Mouse (Mus musculus) MN1 (cell line): Measurements from ENCODE around the gene Myt1l.

Experiments used
- DNase-seq: peaks from one replicate; pipeline ENCODE4 v3.0.0-alpha.2; 2016; ENCODE audit warnings: low spot score

The Myt1l gene

GRCm38 (mm10) chr12:29916139-29916538, 388.0 kb downstream of the Myt1l start:
- no peak for DNase-seq

DNA sequence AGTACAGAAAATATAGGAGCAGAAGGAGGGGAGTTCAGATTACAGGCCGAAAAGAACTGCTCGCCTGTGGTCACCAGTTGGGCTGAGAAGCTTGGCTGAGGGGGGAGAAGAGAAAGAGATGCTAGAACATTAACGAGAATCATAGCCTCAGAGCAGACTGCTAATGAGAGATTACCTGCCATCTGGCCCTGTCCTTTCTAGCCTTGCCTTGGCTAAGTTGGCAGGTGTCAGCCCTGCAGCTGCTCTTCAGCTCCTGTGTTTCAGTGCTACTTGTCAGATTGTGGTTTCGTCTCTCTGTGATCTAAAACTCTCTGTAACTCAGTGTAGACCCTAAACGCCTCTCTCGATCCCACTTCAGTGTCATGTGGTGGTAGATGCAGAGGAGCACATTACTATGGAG, 388.6 kb downstream of the Myt1l start:
- no peak for DNase-seq

DNA sequence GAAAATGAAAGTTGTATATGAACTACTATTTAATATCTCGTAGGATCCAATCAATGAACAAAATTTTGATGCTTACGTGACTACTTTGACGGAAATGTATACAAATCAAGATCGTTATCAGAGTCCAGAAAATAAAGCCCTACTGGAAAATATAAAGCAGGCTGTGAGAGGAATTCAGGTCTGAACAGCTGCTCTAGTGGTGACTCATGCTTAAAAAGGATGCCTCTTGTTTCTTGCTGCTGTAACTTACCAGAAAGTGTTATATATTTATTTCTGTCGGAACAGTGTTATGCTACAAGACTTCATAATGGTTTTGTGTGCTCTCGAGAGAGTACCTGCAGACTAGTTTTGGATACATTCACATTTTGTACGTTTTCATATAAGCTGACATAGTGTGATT, 392.1 kb downstream of the Myt1l start:
- no peak for DNase-seq

DNA sequence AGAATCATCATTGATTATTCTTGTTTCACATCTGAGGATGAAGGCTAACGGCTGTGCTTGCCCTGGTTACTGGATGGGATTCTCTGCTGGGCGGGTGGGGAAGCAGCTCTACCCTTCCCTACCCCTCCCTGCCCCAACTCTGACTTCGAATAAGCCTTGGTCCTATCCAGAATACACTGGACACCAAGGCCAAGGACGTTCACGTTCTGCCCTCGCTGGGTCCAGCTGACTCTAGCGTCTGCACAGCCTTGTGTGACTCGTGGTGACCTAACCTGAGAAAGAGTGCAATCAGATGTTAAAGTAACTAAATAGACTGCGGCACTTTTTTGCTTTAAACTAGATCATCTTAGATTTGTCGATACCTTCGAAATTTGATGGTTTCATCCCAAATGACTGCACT, 393.3 kb downstream of the Myt1l start:
- no peak for DNase-seq

DNA sequence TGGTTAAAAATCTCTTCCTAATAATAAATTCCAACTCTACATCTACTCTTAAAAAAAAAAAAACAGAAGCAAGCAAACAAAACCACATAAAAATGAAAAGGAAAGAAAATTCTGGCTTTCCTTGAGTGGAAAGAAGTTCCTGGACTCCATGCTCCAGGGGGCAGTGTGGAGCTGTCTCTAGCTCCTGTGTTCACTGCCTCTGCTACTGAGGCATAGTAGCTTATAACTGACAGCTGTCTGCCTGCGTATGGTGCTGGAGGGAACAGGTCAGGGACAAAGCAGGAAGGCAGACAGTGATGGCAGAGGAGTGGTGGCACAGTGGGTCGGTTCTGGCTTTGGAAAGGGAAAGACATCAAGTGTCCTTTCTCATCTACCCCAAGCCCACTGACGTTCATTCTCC, 398.7 kb downstream of the Myt1l start:
- peak; percentile 60 for DNase-seq

- no peak for DNase-seq
These were observed 402.4 kb downstream of the Myt1l start for GRCm38 (mm10) chr12:29930591-29930990.

DNA sequence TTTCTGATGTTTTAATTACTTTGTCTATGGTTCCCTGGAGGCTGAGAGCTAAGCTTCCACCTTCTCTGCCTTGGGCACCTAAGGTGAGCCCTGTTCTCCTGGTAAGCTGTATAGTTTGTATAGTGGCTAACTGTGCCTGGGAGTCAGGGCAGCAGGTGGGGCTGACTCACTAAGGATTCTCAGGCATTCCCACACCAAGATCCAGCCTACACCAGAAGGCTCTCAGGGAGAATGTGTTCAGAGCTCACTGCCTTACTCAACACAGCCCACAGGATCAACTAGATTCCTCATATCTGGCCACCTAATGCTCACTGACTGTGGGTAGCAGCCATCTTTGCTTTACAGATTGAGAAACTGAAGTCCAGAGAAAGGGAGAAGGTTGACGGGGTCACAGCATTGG, 404.8 kb downstream of the Myt1l start:
- no peak for DNase-seq

DNA sequence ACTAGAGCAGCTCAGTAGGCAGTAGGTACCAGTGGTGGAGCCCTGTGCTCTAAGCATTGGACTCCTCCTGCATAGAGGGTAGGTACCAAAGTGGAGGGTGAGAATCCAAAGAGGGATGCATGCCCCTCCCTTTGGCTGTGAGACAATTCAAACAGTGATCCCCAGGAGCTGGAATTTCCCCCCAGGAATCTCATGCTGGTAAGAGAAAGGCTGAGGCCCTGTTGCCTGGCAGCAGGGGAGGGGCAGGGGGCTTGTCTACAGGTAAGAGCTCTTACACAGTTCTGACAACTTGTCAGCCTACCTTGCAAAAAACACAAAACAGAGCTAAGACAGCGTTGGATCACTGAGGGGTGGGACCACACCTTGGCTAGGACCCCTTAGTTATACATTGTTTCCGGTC, 405.3 kb downstream of the Myt1l start:
- no peak for DNase-seq

GRCm38 (mm10) chr12:29934120-29934581, 406.0 kb downstream of the Myt1l start:
- DNase-seq: peak; percentile 23

GRCm38 (mm10) chr12:29937308-29937707, 409.1 kb downstream of the Myt1l start, which contains the start of gene Pxdn:
Gene Pxdn (plus strand): TSS chr12:29937608.
- no peak for DNase-seq

- peak; percentile 78 for DNase-seq
These were observed 409.7 kb downstream of the Myt1l start for GRCm38 (mm10) chr12:29937851-29938375.

DNA sequence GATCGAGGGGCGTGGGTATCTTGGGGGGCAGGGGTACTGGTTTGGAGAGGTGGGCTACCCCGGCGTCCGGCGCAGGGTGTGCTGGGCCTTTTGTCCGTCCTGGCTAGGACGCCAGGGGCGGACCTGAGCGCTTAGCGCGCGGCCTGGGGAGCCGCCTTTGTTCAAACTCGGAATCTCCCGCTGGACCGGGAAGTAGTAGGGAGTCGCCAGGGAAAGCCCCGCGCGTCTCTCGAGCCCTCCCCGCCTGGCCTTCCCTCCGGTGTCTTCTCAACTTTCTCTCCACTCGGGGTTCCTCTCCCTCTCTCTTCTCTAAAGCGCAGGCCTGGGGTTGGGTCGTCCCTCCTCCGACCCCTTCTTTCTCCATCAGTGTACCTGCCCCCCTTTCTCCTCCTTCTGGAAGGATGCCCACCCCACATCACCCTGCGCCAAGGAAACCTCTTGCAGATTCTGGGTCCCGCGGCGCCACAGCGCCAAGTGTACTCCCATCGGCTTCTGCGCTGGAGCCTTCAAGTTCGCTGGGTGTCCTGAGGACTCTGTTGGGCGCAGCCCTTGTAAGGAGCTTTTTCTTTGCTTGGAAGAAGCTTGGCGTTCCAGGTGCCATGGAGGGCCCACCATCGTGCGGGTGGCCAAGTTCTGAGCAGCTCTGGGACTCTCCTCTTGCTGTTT, 410.3 kb downstream of the Myt1l start:
- DNase-seq: peak; percentile 72

DNA sequence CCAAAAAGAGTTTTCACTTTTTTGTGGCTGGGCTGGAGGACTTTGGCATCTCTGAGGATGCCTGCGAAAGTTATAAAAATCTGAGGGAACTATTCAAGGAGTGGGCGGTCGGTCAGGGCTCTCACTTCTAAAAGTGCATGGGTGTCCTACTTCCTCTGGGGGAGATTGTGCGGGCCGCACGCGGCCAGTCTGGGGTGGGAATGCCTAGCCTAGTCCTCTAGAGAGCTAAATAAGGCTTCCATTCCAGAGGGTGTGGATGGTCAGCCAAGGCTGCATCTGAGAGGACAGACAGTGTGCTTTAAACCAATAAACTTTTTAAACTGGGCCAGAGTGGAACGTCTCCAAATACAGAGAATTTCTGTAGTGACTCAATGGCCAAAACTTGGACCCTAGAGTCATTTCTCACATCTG, 411.1 kb downstream of the Myt1l start:
- DNase-seq: no peak

DNA sequence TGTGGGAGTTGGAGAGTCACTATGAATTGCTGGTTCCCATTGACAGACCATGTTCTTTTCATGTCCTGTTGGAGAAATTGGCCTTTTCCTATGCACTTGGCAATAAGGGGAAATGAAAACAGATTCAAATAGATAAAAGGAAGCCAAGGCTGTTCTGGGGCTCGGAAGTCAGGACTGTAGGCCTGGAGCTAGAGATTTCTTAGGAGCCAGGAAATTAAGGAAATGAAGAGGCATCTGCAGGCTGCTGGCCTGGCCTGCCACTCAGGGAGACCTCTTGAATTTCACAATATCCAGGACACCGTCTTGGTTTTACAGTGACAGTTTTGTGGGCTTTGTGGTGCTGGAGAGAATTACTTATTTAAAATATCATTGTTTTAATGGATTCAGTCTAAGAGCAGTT, 414.3 kb downstream of the Myt1l start:
- peak; percentile 48 for DNase-seq

DNA sequence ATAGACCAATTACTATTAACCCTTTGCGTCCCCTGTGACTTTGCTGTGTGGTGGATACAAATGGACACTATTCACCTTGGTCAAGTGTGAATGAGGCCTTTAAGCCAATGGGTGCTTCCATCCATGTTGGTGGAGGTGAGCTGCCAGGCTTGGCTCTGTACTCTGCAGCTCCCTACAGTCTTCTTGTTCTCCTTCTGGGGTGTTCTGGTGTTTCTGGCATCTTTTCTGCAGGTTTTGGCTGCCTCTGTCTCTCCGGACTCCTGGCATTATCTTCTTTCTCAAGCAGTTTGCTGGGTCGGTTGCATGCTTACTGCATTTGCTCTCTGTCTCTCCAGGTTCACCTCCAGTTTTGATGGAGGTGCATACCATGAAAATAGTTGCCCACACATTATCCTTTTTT, 416.5 kb downstream of the Myt1l start:
- DNase-seq: no peak

DNA sequence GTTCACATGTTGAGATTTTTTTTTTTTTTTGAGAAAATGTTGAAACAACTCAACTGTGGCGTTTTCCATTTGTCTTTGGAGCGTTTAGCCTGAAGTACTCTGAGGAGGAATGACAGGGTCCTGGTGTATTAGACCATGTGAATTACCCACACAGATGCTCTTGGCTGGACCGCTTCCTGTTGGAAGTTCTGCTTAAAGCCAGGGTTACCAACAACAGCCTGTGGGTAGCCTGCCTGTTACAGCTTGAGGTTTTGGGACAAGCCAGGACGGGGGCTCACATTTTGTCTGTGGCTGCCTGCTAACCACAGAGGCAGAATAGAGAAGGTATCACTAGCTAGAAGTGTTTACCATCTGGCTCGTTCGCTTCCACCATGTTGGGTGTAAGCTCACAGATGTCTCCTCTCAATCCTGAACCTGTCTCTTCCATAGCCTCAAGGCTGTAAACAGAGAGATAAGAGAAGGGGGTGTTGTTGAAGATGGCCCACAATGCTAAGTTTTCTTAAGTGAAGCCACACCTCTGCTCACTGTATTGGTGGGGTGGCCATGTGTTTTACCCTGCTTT, 417.1 kb downstream of the Myt1l start:
- DNase-seq: no peak

GRCm38 (mm10) chr12:29951043-29951442, 422.9 kb downstream of the Myt1l start:
- DNase-seq: no peak

DNA sequence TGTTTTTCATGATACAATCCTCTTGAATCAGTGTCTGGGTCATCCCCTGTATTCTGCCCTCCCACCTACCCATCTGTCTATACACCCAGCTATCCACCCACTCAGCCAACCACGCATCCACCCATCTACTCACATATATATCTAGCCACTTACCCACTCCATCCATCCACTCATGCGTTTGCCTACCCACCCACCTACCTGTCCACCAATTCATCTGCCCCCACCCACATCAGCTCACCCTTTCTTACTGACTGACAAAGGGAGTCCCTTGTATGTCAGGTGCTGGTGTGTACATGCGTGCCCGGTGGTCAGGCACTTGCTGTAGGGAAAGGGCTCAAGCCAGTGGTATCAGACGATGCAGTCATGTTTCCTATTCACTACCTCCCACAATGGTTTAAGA, 423.3 kb downstream of the Myt1l start:
- DNase-seq: no peak

- peak; percentile 70 for DNase-seq
These were observed 423.9 kb downstream of the Myt1l start for GRCm38 (mm10) chr12:29952102-29952501.

DNA sequence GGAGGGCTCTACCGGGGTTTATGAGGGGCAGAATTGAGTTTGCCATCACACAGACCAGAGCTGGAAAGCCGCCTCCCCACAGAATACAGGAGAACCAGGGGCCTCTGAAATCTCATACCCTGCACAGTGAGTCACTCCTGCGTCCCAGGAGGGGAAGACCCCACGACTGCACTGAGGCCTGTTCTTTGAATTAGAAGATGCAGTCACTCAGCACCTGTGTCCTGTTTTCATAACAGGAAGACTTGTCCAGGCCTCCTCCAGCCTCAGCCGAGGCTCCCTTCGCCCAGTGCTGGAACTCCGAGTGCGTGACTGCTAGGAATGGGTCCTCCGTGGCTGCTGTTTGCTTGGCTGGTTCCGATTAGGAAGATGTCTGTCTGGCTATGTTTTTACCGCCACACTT, 425.8 kb downstream of the Myt1l start:
- peak; percentile 34 for DNase-seq

DNA sequence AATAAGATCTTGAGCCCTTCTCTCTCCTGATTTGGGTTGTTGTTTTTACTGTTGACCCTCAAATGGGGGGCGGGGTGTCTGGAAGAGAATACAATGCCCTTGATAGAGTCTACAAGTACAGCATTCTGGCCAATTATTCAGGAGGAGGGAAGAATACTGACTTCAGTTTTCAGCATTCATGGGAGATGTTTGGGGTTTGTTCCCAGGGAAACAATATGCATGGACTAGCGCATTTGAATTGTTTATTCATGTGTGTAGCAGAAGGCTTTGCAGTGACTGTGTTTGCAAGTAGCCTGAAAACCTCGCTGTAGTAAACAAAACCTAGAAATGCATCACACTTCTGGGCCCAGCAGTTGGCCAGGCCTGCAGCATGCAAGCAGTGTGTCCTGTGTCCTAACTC, 426.3 kb downstream of the Myt1l start:
- DNase-seq: no peak

DNA sequence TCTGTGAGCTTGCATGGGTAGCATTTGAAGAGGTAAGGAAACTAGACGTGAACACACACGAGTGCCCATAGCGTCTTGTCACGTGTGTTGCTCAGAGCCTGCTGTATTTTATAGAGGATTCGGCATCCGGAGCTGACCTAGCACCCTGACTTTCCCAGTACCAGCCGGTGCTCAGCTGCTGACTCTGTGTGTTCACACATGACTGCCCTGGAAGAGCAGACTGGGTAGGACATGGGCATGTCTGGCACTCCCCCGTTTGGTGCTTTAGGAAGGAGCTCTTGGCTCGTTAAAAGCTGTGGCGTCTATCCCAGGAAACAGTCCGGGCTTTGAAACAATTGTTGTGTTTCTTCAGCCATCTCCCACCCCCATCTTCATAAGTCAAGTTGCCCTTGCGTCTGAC, 428.8 kb downstream of the Myt1l start:
- no peak for DNase-seq

- DNase-seq: no peak
These were observed 430.5 kb downstream of the Myt1l start for GRCm38 (mm10) chr12:29958637-29959036.

DNA sequence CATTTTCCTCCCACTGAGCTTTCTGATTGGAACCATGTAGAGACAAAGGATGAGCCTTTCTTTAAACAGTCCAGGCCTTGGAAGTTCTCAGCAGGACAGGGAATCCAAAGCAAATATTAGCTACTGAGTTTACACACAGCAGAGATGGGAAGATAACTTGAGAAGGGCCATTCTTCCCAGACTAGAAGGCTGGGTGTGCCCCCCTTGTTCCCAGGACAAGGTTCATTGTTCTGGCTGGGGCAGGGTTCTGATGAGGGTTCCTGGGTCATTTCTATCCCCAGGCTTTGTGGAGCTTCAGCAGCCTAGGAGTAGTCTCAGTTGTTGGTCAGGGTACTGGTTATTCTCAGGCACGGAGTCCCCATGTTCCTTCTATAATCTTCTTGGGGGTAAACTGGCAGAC, 432.9 kb downstream of the Myt1l start:
- no peak for DNase-seq
